Mouse (Mus musculus): ENCODE measurements around the gene C1qtnf7. TPM values are rescaled to one million over a fixed set of nuclear protein-coding genes. Genes with fewer than 3 reads are reported as not detected.

Gene C1qtnf7
- polyA plus RNA-seq, 1 experiment: not detected

GRCm38 (mm10) chr5:43550444-43550843 lies 35.1 kb downstream of the C1qtnf7 start:
- no peaks in the 10 kb centered on the region for H3K9me3 ChIP-seq (ENCODE audit: control insufficient read depth, low read length)
- no peak overlapping the region for H3K4me3 ChIP-seq (replicated peaks)
- H3K27me3 ChIP-seq (ENCODE audit: control insufficient read depth): no peaks in the 10 kb centered on the region
- no peaks in the 10 kb centered on the region for H3K4me1 ChIP-seq (ENCODE audit: control insufficient read depth)
- TF ChIP-seq TAL1 (IDR thresholded peaks at IDR 0.05; ENCODE audit: low read length) (no peak), GATA1 (IDR thresholded peaks at IDR 0.05; ENCODE audit: low read length) (no peak)
- no peaks in the 10 kb centered on the region for H3K36me3 ChIP-seq (ENCODE audit: control insufficient read depth)

DNA sequence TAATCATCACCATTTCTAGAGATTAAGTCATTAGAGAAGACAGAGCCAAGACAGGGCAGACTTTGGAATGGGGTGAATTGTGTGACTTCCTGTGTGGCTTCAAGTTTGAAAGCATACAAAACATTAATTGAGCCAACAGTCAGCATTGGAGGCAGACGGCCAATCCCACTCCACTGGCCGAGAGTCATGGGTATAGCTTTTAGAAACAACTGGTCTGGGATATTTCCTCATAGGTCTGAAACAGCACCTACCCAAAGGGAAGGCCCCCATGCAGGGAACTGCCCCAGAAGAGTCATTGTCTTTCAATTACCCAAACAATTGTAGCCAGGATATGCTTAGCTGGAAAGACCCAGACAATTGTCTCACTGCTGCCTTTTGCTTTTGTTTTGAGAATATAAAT lies 39.5 kb downstream of the C1qtnf7 start:
- H3K9me3 ChIP-seq (ENCODE audit: control insufficient read depth, low read length): no peaks in the 10 kb centered on the region
- TF ChIP-seq TAL1 (IDR thresholded peaks at IDR 0.05; ENCODE audit: low read length) (no peak), GATA1 (IDR thresholded peaks at IDR 0.05; ENCODE audit: low read length) (no peak)
- no peaks in the 10 kb centered on the region for H3K4me1 ChIP-seq (ENCODE audit: control insufficient read depth)
- H3K4me3 ChIP-seq (replicated peaks): no peak overlapping the region
- no peaks in the 10 kb centered on the region for H3K36me3 ChIP-seq (ENCODE audit: control insufficient read depth)
- no peaks in the 10 kb centered on the region for H3K27me3 ChIP-seq (ENCODE audit: control insufficient read depth)

DNA sequence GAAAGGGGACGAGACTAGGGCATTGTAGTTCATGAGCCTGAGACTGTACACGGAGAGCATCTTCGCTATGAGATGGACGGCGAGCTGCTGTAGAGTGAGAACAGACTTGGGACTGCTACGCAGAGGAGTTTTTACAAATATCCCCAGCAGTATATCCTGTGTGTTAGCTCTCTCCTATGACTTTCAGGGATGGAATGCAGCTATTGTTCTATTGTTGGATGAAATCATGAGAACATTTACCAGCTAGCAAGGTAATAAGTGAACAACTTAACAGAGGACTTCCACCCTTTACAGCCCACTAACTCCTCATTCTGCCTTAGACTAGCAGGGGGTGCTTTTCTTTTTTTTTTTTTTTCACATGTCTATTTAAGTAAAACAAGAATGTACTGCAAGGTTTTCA lies 40.1 kb downstream of the C1qtnf7 start:
- no peaks in the 10 kb centered on the region for H3K36me3 ChIP-seq (ENCODE audit: control insufficient read depth)
- H3K27me3 ChIP-seq (ENCODE audit: control insufficient read depth): no peaks in the 10 kb centered on the region
- no peaks in the 10 kb centered on the region for H3K4me1 ChIP-seq (ENCODE audit: control insufficient read depth)
- TF ChIP-seq GATA1 (IDR thresholded peaks at IDR 0.05; ENCODE audit: low read length) (no peak), TAL1 (IDR thresholded peaks at IDR 0.05; ENCODE audit: low read length) (no peak)
- no peak overlapping the region for H3K4me3 ChIP-seq (replicated peaks)
- no peaks in the 10 kb centered on the region for H3K9me3 ChIP-seq (ENCODE audit: control insufficient read depth, low read length)

GRCm38 (mm10) chr5:43557436-43557835 lies 42.1 kb downstream of the C1qtnf7 start:
- no peaks in the 10 kb centered on the region for H3K36me3 ChIP-seq (ENCODE audit: control insufficient read depth)
- H3K4me3 ChIP-seq (replicated peaks): no peak overlapping the region
- no peaks in the 10 kb centered on the region for H3K27me3 ChIP-seq (ENCODE audit: control insufficient read depth)
- H3K9me3 ChIP-seq (ENCODE audit: control insufficient read depth, low read length): no peaks in the 10 kb centered on the region
- no peaks in the 10 kb centered on the region for H3K4me1 ChIP-seq (ENCODE audit: control insufficient read depth)
- TF ChIP-seq GATA1 (IDR thresholded peaks at IDR 0.05; ENCODE audit: low read length) (no peak), TAL1 (IDR thresholded peaks at IDR 0.05; ENCODE audit: low read length) (no peak)

- no peaks in the 10 kb centered on the region for H3K27me3 ChIP-seq (ENCODE audit: control insufficient read depth)
- no peaks in the 10 kb centered on the region for H3K4me1 ChIP-seq (ENCODE audit: control insufficient read depth)
- no peak overlapping the region for H3K4me3 ChIP-seq (replicated peaks)
- H3K36me3 ChIP-seq (ENCODE audit: control insufficient read depth): no peaks in the 10 kb centered on the region
- TF ChIP-seq TAL1 (IDR thresholded peaks at IDR 0.05; ENCODE audit: low read length) (no peak), GATA1 (IDR thresholded peaks at IDR 0.05; ENCODE audit: low read length) (no peak)
- H3K9me3 ChIP-seq (ENCODE audit: control insufficient read depth, low read length): no peaks in the 10 kb centered on the region
These were observed 46.4 kb downstream of the C1qtnf7 start for GRCm38 (mm10) chr5:43561639-43562252.

DNA sequence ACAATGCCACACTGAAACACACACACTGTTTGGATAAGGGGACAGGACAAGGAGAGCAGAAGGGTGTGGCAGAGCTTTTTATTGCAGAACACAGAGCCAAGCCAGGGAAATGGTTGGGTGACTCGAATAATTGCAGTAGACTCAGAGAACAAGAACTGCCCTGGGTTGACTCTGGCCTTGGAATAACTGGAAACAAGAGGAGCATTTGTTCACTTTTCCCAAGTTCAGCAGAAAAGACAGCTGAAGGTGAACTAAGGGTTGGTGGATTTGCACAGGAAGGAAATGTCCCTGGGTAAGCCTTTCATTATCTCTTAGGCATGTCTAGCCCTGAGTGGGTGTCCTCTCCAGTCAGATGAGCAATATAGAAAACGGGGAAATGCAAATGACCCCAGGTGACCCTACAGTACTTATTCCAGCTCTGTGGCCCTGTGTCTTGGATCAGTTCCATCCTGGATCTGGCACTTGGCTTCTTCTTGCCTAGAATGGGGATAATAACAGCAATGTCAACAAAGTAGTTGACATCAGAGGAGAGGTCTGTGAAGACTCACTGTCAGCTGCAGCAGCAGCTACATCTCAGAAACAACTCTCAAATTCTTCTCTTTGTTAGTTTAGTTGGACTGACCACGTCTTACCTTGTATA lies 54.5 kb downstream of the C1qtnf7 start:
- H3K4me3 ChIP-seq (replicated peaks): no peak overlapping the region
- H3K4me1 ChIP-seq (ENCODE audit: control insufficient read depth): no peaks in the 10 kb centered on the region
- H3K27me3 ChIP-seq (ENCODE audit: control insufficient read depth): no peaks in the 10 kb centered on the region
- no peaks in the 10 kb centered on the region for H3K9me3 ChIP-seq (ENCODE audit: control insufficient read depth, low read length)
- TF ChIP-seq GATA1 (IDR thresholded peaks at IDR 0.05; ENCODE audit: low read length): no peak
- TF ChIP-seq TAL1 (IDR thresholded peaks at IDR 0.05; ENCODE audit: low read length): no peak
- H3K36me3 ChIP-seq (ENCODE audit: control insufficient read depth): no peaks in the 10 kb centered on the region

DNA sequence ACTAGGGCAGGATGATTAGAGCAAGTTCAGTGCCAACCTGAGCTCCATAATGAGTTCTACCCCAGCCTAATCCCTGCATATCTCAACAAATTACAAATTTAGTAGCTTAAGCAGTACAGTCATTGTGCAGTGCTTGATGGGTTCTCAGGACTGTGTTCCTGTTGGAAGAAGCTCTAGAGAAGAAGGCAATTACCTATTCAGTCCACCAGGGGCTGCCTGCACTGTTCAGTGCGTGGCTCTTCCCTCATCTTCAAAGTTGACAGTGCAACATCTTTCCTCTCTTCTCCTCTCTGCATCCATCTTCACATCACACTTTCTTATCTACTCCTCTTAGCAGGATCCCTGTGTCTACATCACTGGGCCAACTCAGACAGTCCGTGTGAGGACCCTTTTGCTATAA lies 67.5 kb downstream of the C1qtnf7 start:
- Histone ChIP-seq H3K4me1 (ENCODE audit: control insufficient read depth) (no peaks in the 10 kb centered on the region), H3K9me3 (ENCODE audit: control insufficient read depth, low read length) (no peaks in the 10 kb centered on the region), H3K27me3 (ENCODE audit: control insufficient read depth) (no peaks in the 10 kb centered on the region), H3K4me3 (replicated peaks) (no peak overlapping the region), H3K36me3 (ENCODE audit: control insufficient read depth) (no peaks in the 10 kb centered on the region)
- no peak for TF ChIP-seq GATA1 (IDR thresholded peaks at IDR 0.05; ENCODE audit: low read length)
- TF ChIP-seq TAL1 (IDR thresholded peaks at IDR 0.05; ENCODE audit: low read length): no peak

DNA sequence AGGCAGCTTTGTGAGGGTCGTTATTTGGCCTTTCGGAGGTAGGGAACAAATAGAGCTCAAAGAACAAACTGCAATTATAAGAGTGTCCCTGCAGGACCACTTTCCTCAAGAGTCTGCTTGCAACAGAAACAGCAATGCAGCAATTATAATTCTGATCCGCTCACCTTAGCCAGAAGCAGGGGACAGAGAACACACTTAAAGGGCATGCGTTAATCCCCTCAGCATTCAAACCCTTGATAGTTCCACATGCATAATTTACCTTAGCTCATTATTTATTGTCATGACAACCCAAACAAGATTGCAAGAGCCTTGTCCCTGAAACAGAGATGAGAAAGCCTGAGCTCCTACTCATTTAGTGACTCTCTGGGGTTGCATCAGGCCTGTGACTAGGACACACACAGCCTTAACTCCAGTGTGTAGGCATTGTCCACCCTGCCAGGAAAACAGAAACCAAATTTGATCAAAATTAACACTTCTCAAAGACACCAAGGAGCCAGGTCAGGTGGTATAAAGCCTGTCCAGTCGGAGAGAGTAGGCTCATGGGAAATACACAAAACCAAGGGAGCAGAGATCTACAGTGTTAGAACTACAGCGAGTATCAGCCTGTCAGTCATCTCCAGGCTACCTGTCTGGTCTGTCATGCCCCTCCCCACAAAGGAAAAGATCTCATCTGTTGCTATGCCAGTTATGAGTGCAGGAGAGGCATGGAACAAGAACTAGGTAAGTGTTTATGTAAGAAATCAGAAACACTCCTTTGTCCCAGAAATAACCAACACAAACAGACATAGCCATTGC lies 68.2 kb downstream of the C1qtnf7 start:
- H3K4me1 ChIP-seq (ENCODE audit: control insufficient read depth): no peaks in the 10 kb centered on the region
- TF ChIP-seq TAL1 (IDR thresholded peaks at IDR 0.05; ENCODE audit: low read length) (no peak), GATA1 (IDR thresholded peaks at IDR 0.05; ENCODE audit: low read length) (no peak)
- no peaks in the 10 kb centered on the region for H3K9me3 ChIP-seq (ENCODE audit: control insufficient read depth, low read length)
- no peak overlapping the region for H3K4me3 ChIP-seq (replicated peaks)
- no peaks in the 10 kb centered on the region for H3K36me3 ChIP-seq (ENCODE audit: control insufficient read depth)
- no peaks in the 10 kb centered on the region for H3K27me3 ChIP-seq (ENCODE audit: control insufficient read depth)

DNA sequence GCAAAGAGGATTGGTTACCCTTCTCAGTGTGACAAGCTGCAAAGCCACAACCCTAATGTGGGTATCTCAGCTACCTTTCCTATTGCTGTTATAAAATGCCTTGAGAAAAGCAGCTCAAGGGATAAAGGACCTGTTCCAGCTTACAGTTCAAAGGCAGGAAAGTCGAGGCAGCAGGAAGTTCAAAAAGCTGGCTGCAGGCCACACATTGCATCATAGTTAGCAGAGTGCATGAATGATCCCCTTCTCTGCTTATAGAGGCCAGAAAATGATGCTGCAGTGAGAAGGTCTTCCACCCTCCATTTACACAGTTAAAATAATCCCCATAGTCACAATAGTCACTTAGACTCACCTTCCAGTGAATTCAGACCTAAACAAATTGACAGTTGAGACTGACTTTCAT lies 69.1 kb downstream of the C1qtnf7 start:
- no peak for TF ChIP-seq GATA1 (IDR thresholded peaks at IDR 0.05; ENCODE audit: low read length)
- no peak for TF ChIP-seq TAL1 (IDR thresholded peaks at IDR 0.05; ENCODE audit: low read length)
- Histone ChIP-seq H3K36me3 (ENCODE audit: control insufficient read depth) (no peaks in the 10 kb centered on the region), H3K4me1 (ENCODE audit: control insufficient read depth) (no peaks in the 10 kb centered on the region), H3K27me3 (ENCODE audit: control insufficient read depth) (no peaks in the 10 kb centered on the region), H3K9me3 (ENCODE audit: control insufficient read depth, low read length) (no peaks in the 10 kb centered on the region), H3K4me3 (replicated peaks) (no peak overlapping the region)

Measured in erythroblast, embryonic 14.5 days (primary cell).